Mouse (Mus musculus) inflammation-experienced regulatory T-cells (primary cell): ENCODE results near the gene Mrpl45. TPM values are rescaled to one million over a fixed set of nuclear protein-coding genes. Genes with fewer than 3 reads are reported as not detected.

ENCODE experiments used
- polyA plus RNA-seq, 2 experiments: library from polyadenylated mRNA; unstranded; fragments of 100-300 nt; shearing (Covaris generic); gene quantifications; one replicate each; pipeline ENCODE4 v1.2.1; 2017

Mrpl45 gene
- polyA plus RNA-seq, result 10 to 100 TPM; 23.0 to 26.3 TPM

GRCm38 (mm10) chr11:97315504-97316503, at the start of gene Mrpl45:
Gene Mrpl45, plus strand, starts transcription at chr11:97315716.

DNA sequence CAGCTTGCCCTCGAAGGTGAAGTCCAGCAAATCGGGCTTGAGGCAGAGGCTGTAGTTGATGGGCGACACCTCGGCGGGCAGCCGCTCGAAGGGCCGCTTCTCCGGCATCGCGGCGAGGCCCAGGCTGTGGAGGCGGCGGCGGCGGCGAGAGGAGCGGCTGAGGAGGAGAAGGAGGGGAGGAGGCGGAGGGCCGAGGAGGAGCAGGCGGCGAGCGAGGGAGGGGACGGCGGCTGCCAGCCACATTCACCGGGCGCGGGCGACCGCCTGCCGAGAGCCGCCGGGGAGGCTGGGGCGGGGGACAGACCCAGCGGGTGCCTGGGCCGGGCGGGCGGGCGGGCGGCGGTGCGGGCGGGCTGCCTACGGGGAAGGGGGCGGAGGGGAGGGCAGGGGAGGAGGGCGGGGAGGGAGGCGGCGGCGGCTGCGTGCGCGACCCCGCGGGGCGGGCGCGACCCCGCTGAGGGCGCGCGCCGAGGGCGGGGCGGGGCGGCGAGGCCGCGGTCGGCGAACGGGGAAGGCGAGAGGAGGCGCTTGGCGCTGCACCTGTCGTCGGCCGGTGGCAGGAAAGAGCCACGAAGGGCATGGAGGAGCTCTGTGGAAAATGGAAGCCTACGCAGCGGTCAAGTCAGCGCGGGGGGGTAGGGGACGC, 35.2 kb upstream of the Mrpl45 start, which contains the start of gene Npepps:
Npepps (minus strand) TSS at position 423 of the 646 bp plus-strand sequence.

GRCm38 (mm10) chr11:97352027-97352684, 36.6 kb downstream of the Mrpl45 start, which contains the start of gene Gpr179:
Gene Gpr179, minus strand, starts transcription at chr11:97352077.

DNA sequence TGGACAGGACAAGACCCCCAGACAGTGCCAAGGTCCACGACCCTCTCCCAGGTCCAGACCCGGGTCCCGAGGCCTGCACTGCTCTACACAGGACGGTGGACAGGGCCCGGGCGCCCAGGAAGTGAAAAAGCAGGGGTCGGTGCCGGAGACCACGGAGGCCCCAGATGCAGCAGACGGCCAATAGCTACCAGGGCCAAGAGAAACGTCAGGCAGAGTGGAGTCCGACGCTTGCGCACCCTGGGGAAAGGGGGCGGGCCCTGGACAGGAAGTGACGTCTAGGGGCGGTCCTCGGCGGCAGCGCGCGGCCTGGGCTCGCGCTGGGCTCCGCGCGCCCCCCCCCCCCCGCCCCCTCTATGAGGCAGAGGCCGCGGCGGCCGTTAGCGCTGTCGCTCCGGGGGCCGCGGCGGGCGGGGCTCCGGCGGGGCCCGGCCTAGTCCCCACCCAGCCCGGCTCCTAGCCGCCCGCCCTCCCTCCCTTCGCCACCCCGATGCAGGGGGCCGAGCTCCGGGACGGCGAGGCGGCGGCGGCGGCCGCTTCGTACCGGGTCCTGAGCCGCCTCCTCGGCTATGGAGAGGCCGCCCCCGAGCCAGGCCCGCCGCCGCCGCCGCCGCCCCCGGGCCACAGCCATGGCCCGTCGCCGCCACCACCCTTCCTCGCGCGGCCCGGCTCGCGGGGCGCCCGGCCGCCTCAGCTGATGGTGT, 46.6 kb downstream of the Mrpl45 start, which contains the start of gene Socs7:
Socs7 (plus strand) TSS at position 604 of the 701 bp plus-strand sequence.

Other genes with a start within 250 kb of the Mrpl45 start
- 10 to 100 TPM; 31.0 to 50.0 TPM for gene Tbx21, start 200.4 kb upstream of the Mrpl45 start, polyA plus RNA-seq
- 1 to 10 TPM in 1 of 2 experiments, under 1 TPM in 1; 0.30 to 1.1 TPM for gene Tbkbp1, start 164.2 kb upstream of the Mrpl45 start, polyA plus RNA-seq
- gene Kpnb1, start 127.8 kb upstream of the Mrpl45 start, polyA plus RNA-seq, result 10 to 100 TPM; 22.6 to 25.1 TPM
- 10 to 100 TPM; 35.4 to 45.5 TPM for gene Npepps, start 35.1 kb upstream of the Mrpl45 start, polyA plus RNA-seq
- 1 to 10 TPM in 1 of 2 experiments, under 1 TPM in 1; 0.14 to 1.8 TPM for gene Gpr179, start 36.4 kb downstream of the Mrpl45 start, polyA plus RNA-seq
- gene Socs7, start 46.8 kb downstream of the Mrpl45 start, polyA plus RNA-seq, result 1 to 10 TPM; 1.4 to 2.5 TPM
- gene Arhgap23, start 99.8 kb downstream of the Mrpl45 start, polyA plus RNA-seq, result under 1 TPM in 1 of 2 experiments, not detected in 1; 0.38 TPM
- under 1 TPM in 1 of 2 experiments, not detected in 1; 0.53 TPM for gene 4933428G20Rik, start 184.6 kb downstream of the Mrpl45 start, polyA plus RNA-seq